Mouse (Mus musculus) hindbrain, embryonic 16.5 days (tissue): ENCODE results near the gene Exo5. TPM values are rescaled to one million over a fixed set of nuclear protein-coding genes. Genes with fewer than 3 reads are reported as not detected.
A peak's percentile ranks its signal among the peaks of the same experiment; 100 is the strongest.

ENCODE experiments used
- ATAC-seq: fragments of 200-750 bp; cut with Nextera tagmentation; 2 replicates; pipeline ENCODE4 v1.8.0; 2017; ENCODE audit warnings: moderate TSS enrichment, moderate library complexity
- H3K27ac ChIP-seq: fragments of 300-500 bp; sonication (generic); 2 replicates; pipeline ENCODE4 v1.5.1; 2014; ENCODE audit warnings: low read depth, mild to moderate bottlenecking, control low read depth, low read length, moderate library complexity
- H3K27me3 ChIP-seq: fragments of 300-500 bp; sonication (generic); replicated peaks from 2 replicates; pipeline ENCODE4 v1.6.1; 2014; ENCODE audit warnings: low read length; ENCODE audit not compliant: control insufficient read depth, insufficient read depth
- H3K36me3 ChIP-seq: fragments of 300-500 bp; sonication (generic); 2 replicates; pipeline ENCODE4 v1.6.1; 2014; ENCODE audit warnings: mild to moderate bottlenecking, low read length, moderate library complexity, mixed read lengths; ENCODE audit not compliant: control insufficient read depth, insufficient read depth
- H3K4me1 ChIP-seq: fragments of 300-500 bp; sonication (generic); 2 replicates; pipeline ENCODE4 v1.6.1; 2014; ENCODE audit warnings: low read depth, low read length; ENCODE audit not compliant: control insufficient read depth, insufficient read depth
- H3K4me2 ChIP-seq: fragments of 300-500 bp; sonication (generic); 2 replicates; pipeline ENCODE4 v1.6.1; 2014; ENCODE audit warnings: mild to moderate bottlenecking, low read length, control low read depth, moderate library complexity
- H3K4me3 ChIP-seq: fragments of 300-500 bp; sonication (generic); 2 replicates; pipeline ENCODE4 v1.5.1; 2014; ENCODE audit warnings: mild to moderate bottlenecking, low read length, control low read depth, moderate library complexity
- H3K9ac ChIP-seq: fragments of 300-500 bp; sonication (generic); 2 replicates; pipeline ENCODE4 v1.6.1; 2014; ENCODE audit warnings: low read depth, mild to moderate bottlenecking, control low read depth, low read length, moderate library complexity
- H3K9me3 ChIP-seq: fragments of 300-500 bp; sonication (generic); 2 replicates; pipeline ENCODE4 v1.6.1; 2014; ENCODE audit warnings: mild to moderate bottlenecking, low read length, moderate library complexity; ENCODE audit not compliant: control insufficient read depth
- WGBS: fragments of 180-500 bp; shearing (Covaris S2); extraction: QIAGEN DNeasy Blood & Tissue Kit; methylation state at CpG from one replicate; pipeline ENCODE4 v1.1.7; 2014; 5-methylcytosine and 5-hydroxymethylcytosine counted together
- polyA plus RNA-seq: library from polyadenylated mRNA; unstranded; fragments of >200 nt; fragmentation: Nextera tagmentation; extraction: Ambion mirVana; gene quantifications from 2 replicates; pipeline ENCODE4 v1.2.1, GENCODE M21; 2015

Exo5 gene
- polyA plus RNA-seq, 1 experiment from 2014 or later = 28.0 TPM

DNA sequence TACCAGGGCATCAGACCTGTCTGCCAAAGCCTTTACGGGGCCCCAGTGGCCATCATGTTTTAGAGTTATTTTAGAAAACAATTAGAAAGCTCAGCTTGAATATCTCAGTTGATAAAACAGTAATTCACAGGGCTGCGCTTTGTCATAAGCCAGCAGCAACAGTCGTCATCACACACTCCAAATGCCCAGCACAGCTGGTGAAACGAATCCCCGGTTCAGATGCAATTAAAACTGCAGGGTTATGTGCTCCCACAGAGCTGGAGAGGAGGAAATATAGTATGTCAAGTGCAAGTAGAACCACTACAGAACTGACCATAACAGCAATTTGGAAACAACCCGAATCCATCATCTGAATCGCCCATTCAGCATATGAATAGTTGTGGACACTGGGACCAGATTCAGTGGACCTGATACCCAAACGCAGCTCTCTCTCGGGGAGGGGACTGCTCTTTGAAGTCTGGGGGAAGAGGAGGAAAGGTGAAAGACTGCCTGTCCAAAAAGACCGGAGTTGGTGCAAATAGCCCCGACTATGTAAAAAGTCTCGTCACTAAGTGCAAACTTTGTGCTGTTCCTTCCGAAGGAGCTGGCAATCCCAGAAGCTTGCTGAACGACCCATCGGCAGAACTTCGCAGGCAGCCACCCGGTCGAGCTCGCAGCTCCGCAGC, 26.1 kb upstream of the Exo5 start:
- H3K9me3 ChIP-seq = no peaks in the 10 kb centered on the region
- WGBS = 6% methylated on average over 20 of the region's 20 CpGs
- peak; percentile 25 for ATAC-seq
- H3K27ac ChIP-seq = peak overlapping the region; percentile 85
- no peaks in the 10 kb centered on the region for H3K27me3 ChIP-seq
- H3K36me3 ChIP-seq = no peaks in the 10 kb centered on the region
- H3K4me2 ChIP-seq = peak overlapping the region; percentile 84
- peak overlapping the region; percentile 87 for H3K9ac ChIP-seq
- H3K4me1 ChIP-seq = peaks cover 11% of the 10 kb centered on the region
- H3K4me3 ChIP-seq = peak overlapping the region; percentile 94

DNA sequence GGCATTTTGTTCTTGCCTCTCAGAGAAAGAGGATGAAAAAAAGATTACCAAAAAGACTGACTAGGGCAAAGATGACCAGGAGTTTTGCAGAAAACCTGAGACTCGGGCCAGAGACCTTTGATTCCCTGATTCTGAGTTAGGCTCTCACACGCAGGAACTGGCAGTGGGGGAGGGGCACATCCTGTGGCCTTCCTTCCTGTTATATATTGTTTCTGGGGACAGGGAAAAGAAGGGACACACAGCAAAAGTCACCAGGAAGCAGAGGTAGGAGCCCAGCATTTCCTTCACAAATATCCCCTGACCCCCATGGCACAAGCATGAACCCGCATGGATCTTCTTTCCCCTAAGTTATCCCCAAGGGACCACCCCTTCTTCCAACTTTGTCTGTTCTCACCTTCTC, 24.1 kb upstream of the Exo5 start:
- H3K36me3 ChIP-seq = no peaks in the 10 kb centered on the region
- H3K27me3 ChIP-seq = no peaks in the 10 kb centered on the region
- H3K4me2 ChIP-seq = no peak overlapping the region

DNA sequence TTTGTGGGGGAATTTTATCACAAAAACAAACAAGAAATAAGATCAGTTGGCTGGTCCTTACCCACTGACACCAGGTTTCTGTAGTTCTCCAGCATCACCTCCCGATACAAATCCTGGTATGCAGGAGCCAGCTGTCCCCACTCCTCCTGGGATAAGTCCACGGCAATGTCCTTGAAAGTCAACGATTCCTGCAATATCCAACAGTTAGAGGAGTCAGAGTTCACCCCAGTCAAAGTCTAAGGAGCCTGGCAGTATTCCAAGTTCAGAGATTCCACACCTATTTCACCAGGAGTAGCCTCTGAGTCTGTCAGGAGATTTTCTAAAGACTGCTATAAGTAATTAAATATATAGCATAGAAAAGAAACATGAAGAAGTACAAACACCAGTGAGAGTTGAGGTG, 10.2 kb upstream of the Exo5 start:
- WGBS = 83% methylated on average over 3 of the region's 3 CpGs
- no peak overlapping the region for H3K9ac ChIP-seq
- H3K4me3 ChIP-seq = no peak overlapping the region
- no peaks in the 10 kb centered on the region for H3K27me3 ChIP-seq
- no peaks in the 10 kb centered on the region for H3K4me1 ChIP-seq
- no peak overlapping the region for H3K4me2 ChIP-seq
- H3K27ac ChIP-seq = no peak overlapping the region
- no peak for ATAC-seq
- no peaks in the 10 kb centered on the region for H3K9me3 ChIP-seq
- peaks cover 3% of the 10 kb centered on the region; the same call in 1 of the 2 replicates for H3K36me3 ChIP-seq

More for the DNA sequence above, 24.1 kb upstream of the Exo5 start:
- Histone ChIP-seq H3K4me1 (peaks cover 11% of the 10 kb centered on the region), H3K9me3 (no peaks in the 10 kb centered on the region), H3K4me3 (no peak overlapping the region), H3K9ac (no peak overlapping the region), H3K27ac (no peak overlapping the region)
- no peak for ATAC-seq
- WGBS = 84% methylated on average over 3 of the region's 3 CpGs

DNA sequence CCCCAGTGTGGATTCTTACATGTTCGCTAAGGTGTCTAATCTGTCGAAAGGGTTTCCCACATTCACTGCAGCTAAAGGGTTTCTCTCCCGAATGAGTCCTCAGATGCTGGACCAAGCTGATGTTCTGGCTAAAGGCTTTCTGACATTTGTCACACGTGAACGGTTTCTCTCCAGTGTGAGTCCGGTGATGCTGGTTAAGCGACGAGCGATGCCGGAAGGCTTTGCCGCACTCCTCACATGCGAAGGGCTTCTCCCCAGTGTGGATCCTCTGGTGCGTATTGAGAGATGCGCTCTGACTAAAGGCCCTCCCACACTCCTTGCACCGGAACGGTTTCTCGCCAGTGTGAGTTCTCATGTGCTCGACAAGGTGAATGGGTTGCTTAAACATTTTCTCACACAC, 5.9 kb upstream of the Exo5 start:
- no peak overlapping the region for H3K4me2 ChIP-seq
- ATAC-seq = no peak

DNA sequence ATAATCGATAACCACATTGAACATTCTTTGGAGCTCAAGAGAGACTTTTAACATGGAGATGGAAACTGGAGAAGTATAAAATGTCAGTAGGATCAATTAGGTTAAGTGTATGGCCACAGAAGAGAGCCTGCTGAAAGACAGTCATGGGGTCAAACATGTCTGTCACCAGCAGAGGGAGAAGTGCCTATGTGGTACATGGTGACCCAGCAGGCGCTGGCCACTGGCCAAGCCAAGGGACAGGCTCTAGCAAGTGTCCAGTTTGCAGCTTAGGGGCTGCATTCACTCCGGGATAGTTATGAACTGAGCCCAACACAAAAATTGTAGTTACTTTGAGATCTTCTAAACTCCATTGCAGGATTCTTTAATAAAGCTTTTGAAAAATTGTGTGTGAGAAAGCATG, 3.9 kb upstream of the Exo5 start:
- Histone ChIP-seq H3K9me3 (no peaks in the 10 kb centered on the region), H3K9ac (no peak overlapping the region), H3K27me3 (no peaks in the 10 kb centered on the region), H3K36me3 (no peaks in the 10 kb centered on the region), H3K27ac (no peak overlapping the region), H3K4me2 (no peak overlapping the region), H3K4me3 (no peak overlapping the region), H3K4me1 (peaks cover 3% of the 10 kb centered on the region; the same call in 1 of the 2 replicates)
- WGBS = 89% methylated on average over 3 of the region's 3 CpGs
- no peak for ATAC-seq

More for the DNA sequence above, 5.9 kb upstream of the Exo5 start:
- Histone ChIP-seq H3K36me3 (peaks cover 3% of the 10 kb centered on the region; the same call in 1 of the 2 replicates), H3K4me1 (no peaks in the 10 kb centered on the region), H3K27ac (no peak overlapping the region), H3K9ac (no peak overlapping the region), H3K27me3 (no peaks in the 10 kb centered on the region), H3K9me3 (no peaks in the 10 kb centered on the region), H3K4me3 (no peak overlapping the region)
- 96% methylated on average over 18 of the region's 18 CpGs for WGBS

DNA sequence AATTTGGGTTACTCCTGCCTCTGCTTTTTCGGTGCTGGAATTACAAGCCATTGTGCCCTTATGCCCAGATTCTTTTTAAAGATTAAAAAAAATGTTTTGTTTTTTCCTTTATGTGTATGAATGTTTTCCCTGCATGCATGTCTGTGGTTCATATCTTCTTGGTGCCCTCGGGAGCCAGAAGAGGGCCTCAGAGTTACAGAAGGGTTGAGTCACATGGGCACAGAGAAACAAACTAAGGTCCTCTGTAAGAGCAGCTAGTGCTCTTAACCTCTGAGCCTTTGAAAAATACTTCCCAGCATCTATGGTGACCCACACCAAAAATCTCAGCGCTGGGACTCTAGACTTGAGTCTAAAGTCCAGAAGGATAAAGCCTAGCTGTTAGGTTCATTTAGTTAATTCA, 569 bp upstream of the Exo5 start:
- Histone ChIP-seq H3K4me2 (peak overlapping the region; percentile 84), H3K36me3 (peaks cover 18% of the 10 kb centered on the region), H3K4me3 (peak overlapping the region; percentile 62), H3K9me3 (peaks cover 10% of the 10 kb centered on the region; the same call in 1 of the 2 replicates), H3K27ac (peak overlapping the region; percentile 90), H3K9ac (peak overlapping the region; percentile 82; the same call in 1 of the 2 replicates), H3K27me3 (no peaks in the 10 kb centered on the region), H3K4me1 (peaks cover 3% of the 10 kb centered on the region; the same call in 1 of the 2 replicates)
- peak; percentile 53; the same call in 1 of the 2 replicates for ATAC-seq
- WGBS = 12% methylated on average over 3 of the region's 3 CpGs

DNA sequence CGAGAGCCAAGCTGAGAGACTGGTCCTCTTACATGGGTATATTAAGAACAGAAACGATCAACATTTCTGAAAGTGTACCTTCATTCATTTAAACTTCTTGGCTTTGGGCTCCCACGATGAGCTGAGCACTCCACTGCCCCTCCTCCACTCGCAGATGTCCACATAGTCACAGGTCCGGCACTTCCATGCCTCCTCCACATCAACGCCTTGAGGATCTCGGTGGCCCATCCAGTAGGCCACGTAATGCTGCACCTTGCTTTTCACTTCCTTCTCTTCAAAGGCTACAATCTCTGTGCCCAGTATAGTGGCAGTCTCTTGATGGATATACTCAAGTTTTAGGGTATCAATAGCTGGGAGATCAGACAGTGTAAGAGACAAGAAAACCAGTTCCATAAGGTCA, 3.4 kb downstream of the Exo5 start:
- H3K4me1 ChIP-seq = peaks cover 3% of the 10 kb centered on the region; the same call in 1 of the 2 replicates
- H3K4me3 ChIP-seq = no peak overlapping the region
- no peaks in the 10 kb centered on the region for H3K27me3 ChIP-seq
- H3K36me3 ChIP-seq = peaks cover 19% of the 10 kb centered on the region
- H3K27ac ChIP-seq = no peak overlapping the region
- H3K9ac ChIP-seq = no peak overlapping the region
- ATAC-seq = no peak
- H3K9me3 ChIP-seq = peaks cover 10% of the 10 kb centered on the region; the same call in 1 of the 2 replicates
- 96% methylated on average over 8 of the region's 8 CpGs for WGBS
- H3K4me2 ChIP-seq = no peak overlapping the region

DNA sequence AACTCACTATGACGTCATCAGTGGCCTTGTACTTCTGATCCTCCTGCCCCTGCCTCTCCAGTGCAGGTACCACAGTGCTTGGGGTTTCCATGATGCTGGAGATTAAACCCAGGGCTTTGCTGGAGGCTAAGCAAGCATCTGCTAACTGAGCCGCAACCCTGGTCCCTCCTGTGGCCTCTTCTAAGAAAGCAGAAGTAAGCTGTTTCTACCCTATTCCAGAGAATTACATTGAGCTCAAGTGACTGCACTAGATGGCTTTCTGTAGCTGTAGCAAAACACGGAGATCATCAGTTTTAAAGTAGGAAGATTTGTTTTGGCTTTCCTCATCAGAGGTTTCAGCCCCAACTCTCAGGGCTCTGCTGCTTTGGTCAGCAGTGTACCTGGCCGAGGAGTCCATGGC, 10.3 kb downstream of the Exo5 start:
- H3K36me3 ChIP-seq = no peaks in the 10 kb centered on the region
- H3K4me2 ChIP-seq = no peak overlapping the region
- no peak overlapping the region for H3K4me3 ChIP-seq
- H3K27me3 ChIP-seq = no peaks in the 10 kb centered on the region
- no peak overlapping the region for H3K27ac ChIP-seq
- ATAC-seq = no peak
- H3K9ac ChIP-seq = no peak overlapping the region
- no peaks in the 10 kb centered on the region for H3K4me1 ChIP-seq
- no peaks in the 10 kb centered on the region for H3K9me3 ChIP-seq
- 73% methylated on average over 4 of the region's 4 CpGs for WGBS

DNA sequence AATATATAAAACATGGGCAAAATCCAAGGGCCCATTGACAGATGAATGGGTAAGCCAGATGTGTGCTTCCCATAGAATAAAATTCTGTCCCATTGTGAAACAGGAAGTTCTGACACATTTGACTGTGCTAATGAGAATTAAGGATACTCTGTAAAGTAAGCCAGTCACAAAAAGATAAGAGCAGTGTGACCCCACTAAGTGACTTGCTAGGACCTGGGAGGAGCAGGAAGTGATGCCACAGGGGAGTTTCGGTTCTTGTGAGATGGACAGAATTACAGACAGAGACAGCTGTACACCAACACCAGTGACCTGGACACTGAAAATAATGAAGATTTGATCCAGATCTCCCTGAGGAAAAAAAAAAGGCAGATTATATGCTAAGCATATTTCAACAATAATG, 11.0 kb downstream of the Exo5 start:
- Histone ChIP-seq H3K9ac (no peak overlapping the region), H3K36me3 (no peaks in the 10 kb centered on the region), H3K27ac (no peak overlapping the region), H3K4me2 (no peak overlapping the region), H3K9me3 (no peaks in the 10 kb centered on the region), H3K4me3 (no peak overlapping the region), H3K4me1 (no peaks in the 10 kb centered on the region), H3K27me3 (no peaks in the 10 kb centered on the region)
- no peak for ATAC-seq
- 100% methylated on average over 1 of the region's 1 CpGs for WGBS
